Mouse (Mus musculus) ovary, postnatal 36 days (tissue): ENCODE measurements around the gene Stx11.

Experiments
- DNase-seq: peaks from one replicate; pipeline ENCODE4 v3.0.0; 2022; ENCODE audit warnings: low spot score, mixed read lengths

Gene Stx11

DNA sequence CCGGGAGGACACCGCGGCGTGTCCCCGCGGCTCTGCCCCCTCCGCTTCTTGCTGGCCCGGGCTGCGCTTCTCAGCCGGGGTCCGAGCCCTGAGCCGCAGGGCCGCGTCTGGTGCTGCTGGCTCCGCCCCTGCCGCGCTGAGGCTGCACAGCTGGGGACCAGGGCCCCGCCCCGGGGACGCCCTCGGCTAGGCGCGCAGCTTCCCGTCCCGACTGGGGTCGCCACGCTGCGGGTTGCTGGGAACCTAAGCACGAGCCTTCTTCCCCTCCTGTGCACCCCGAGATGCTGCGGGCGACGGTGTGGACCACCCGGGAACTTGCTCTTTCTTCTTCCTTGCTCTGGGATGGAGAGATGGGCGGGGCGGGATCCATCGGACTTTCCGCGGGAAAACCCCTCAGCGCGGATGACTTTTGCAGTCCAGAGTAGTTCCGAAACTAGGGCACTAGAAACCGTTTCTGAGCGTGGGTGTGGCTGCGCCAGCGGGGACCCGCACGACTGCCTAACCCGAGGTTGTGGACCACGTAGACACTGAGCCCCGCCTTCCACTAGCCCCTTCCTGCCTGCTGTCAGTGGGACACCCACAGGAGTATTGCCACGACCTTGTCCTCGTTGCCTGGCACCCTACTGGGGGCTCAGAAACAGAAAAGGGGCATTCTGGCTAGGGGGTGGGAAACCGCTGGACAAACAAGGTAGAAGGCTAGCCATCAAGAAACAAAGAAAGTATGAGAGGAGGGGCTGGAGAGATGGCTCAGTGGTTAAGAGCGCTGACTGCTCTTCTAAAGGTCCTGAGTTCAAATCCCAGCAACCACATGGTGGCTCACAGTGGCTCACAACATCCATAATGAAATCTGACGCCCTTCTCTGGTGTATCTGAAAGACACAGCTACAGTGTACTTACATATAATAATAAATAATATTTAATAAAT, at the start of gene Stx11:
Stx11 (minus strand) TSS at position 148 of the 925 bp plus-strand sequence.
- DNase-seq = peak; percentile 62

DNA sequence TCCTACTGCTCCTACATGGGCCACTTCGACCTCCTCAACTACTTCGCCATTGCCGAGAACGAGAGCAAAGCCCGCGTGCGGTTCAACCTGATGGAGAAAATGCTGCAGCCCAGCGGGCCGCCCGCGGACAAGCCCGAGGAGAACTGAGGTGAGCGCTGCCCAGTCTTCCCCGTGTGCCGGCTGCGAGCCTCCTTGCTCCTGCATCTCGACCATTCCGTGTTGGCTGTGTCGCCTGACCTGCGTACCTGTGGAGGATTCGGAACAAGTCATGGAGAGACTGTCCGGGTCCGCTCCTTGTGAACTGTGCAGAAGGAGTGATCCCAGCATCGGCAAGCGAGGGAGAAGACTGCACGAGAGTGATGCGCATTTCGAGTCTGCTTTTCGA, 44.6 kb upstream of the Stx11 start:
- DNase-seq = no peak

DNA sequence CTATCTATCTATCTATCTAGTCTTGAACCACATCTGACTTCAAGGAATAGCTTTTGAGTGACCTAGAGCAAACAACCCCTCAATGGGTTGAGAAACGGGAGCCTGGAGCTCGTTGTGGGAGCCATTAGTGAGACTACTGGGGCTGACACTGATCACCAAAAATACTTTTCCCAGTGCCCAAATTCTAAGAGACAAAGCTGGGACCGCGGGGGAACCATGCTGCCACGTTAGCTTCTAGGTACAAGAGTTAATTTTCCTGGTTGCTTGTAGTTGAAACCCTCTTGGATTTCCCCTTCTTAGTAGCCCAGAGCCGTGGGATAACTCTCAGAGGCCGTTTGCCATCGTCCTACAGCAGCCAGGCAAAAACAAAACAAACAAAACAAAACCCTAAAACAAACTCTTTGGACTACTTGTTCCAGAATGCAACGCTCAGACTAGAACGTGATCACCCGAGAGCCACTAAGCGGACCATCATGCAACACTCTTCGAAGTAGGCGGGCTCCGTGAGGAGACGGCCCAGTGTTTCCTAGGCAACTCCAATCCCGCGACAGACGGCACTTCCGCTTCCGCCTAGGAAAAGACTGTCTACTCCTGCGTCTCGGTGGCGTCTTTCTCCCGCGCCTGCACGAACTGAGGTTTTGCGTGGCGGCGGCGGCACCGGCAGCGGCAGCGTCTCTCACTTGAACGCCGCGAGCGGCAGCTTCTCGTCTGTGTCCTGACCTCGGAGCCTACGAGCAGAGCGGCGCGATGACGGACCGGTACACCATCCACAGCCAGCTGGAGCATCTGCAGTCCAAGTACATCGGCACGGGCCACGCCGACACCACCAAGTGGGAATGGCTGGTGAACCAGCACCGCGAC, 44.0 kb upstream of the Stx11 start:
- DNase-seq = peak; percentile 90

DNA sequence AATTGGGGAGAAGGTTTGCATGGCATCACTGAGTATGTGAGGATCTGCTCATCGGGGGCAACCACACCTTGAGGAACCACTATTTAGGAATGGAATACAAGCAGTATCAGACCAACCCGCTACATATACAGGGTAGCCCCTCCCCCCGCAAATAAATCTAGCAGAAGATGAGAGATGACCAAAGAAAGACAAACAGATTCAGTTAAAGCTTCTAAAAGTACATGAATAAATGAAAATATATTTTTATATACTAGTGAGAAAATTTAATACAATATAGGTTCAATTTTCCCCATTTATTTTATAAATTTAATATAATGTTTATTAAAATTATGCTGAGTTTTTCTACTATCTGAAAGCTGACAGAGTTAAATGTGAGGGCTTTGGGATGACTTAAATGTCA, 40.9 kb upstream of the Stx11 start, which contains the start of gene Sf3b5:
Sf3b5 (plus strand) TSS at position 301 of the 400 bp plus-strand sequence.
- no peak for DNase-seq

DNA sequence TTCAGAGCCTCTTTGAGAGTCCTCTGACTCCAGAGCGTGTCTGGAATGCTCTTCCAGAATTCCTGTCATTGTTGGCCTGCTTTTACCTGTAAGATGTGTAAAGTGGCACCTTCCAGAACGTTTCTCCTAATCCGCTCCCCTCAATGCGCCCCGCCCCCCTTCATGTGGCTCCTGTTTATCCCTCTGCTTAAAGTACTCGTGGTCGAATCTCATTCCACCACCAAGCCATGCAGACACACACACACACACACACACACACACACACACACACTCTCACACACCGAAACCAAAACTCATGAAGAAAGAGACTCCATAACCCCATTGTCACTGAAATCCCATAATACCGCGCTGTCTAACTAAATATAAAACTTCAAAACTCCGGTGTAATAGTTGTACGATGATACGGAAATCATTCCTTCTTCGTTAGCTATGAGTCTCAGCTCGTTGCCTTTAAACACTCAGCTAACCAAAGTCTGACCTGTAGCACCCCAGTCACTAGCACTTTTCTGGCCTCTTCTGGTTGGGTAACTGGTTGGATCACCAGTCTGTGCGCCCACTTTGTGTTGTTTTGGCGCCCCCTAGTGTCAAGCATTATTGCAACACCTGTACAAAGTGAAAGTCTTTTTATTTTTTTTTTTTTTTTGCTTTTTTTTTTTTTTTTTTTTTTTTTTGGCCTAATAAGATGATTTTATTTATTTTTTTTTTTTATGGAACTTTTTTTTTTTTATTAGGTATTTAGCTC, 32.8 kb upstream of the Stx11 start:
- DNase-seq = peak; percentile 67

DNA sequence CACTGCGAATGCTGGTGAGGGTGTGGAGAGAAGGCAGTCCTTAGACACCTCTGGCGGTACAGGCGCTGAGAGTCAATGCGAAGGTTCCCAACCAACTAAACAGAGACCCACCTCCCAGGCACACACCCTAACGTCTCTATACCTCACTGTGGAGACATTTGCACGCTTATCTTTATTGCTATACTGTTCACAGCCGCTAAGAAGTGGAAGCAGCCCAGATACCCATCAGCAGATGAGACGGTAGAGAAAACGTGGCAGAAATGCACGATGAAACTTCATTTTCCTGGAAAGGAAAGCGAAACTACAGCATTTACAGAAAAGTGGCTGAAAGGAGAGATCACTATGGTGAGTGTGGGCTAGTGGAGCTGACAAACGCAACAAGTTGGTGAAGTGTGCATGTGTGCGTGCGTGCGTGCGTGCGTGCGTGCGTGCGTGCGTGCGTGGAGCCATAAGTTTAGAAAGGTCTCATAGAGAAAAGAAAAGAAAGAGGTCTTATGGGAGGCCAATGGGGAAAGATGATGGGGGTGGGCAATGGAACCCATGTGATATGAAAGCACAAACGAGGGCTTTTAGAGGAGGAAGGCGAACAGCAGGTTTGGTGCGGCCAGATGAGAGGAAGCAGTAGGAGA, 29.4 kb upstream of the Stx11 start:
- DNase-seq = no peak

DNA sequence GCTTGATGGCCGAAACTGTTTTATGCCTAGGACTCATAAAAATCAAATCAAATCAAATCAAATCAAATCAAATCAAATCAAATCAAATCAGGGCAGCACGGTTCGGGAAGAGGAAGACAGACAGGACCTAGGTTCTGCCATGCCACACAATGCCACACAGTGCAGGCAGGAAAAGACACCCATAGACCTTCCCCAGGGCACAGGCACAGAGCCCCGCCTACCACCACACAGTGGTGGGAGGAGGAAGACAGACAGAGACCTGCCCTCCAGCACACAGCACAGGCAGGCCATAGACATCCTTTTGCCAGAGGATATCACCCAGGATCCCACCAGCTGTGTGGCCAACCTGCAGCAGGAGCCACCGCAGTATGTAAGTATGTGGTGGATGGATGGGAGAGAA, 27.9 kb upstream of the Stx11 start:
- no peak for DNase-seq

DNA sequence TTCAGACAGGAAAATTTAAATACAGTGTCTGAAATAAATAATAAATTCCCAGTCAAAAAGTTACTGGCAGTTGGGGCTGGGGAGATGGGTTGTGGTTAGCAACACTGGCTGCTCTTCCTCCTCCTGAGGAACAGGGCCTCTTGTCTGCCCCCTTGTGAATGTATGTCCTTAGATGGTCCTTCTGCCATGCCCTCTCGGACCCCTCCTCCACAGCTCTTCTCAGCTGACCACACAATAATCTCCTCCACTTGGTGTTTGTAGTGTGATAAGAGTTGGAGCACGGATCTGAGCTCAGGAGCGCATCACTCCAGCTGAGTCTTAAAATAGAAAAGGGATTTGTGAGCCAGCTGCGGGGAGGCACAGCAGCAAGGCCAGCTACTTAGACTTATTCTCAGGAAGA, 22.8 kb upstream of the Stx11 start:
- no peak for DNase-seq

DNA sequence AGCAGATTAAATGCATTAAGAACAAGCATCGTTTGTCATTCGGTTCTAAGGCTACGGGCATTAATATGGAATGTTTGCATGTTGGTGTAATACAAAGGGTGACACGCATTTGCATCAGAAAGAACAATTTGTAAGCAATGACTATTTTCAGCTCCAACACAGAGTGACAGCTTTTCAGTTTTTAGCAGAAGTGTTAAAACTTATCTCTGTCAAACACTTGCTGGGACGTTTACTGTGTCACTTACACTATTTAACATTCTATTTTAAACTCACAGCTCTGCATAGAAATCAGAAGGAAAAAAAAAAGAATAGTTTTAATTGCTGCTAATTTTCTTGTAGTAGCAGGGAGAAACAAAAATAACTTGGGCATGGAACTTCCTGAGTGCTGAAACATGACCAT, 22.4 kb upstream of the Stx11 start:
- no peak for DNase-seq

DNA sequence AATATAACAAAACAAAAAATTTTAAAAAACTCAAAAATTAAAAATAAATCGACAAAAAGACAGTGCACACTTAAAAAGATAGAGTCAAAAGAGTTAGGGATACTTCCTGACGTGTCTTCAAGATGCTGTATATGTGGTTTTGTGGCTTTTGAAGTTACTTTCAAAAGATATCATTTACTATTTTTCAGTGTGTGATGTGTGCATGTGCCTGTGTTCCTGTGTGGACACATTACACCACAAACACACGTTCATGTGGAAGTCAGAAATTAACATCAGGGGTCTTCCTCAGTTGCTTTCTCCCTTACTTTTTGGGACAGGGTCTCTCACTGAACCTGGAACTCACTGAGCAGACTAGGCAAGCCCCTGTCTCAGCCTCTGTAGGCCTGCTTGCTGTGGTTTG, 20.9 kb upstream of the Stx11 start:
- no peak for DNase-seq

DNA sequence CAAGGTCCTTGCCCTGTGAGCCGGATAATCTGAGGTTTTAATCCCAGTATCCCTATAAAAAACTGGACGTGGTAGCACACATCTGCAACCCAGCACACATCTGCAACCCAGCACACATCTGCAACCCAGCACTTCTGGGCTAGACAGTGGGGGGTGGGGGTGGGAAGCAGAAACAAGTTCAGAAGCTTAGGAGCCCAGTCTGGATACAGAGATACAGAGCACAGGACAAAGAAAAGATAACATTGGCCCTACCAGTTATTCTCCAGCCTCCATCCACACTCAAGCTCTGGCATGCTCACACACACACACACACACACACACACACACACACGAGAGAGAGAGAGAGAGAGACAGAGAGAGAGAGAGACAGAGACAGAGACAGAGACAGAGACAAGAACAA, 19.4 kb upstream of the Stx11 start:
- DNase-seq = no peak

DNA sequence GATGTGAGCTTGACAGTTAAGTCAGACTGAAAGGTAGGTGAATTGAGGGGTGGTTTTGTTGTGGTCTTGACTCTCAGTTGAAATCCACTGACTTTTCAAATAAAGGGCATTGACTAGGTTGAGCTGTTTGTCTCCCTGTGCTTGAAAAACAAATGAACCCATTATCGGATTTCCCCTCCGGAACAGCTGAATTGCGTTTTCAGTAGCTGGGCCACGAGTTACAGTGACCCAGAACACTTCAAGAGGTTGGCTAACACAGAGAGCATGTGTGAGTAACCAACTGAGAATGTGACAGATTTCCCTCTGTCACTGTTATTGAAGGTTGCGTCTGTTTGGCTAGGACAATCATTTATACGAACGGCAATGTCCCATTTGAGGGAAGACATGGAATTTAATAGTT, 17.0 kb upstream of the Stx11 start:
- no peak for DNase-seq

DNA sequence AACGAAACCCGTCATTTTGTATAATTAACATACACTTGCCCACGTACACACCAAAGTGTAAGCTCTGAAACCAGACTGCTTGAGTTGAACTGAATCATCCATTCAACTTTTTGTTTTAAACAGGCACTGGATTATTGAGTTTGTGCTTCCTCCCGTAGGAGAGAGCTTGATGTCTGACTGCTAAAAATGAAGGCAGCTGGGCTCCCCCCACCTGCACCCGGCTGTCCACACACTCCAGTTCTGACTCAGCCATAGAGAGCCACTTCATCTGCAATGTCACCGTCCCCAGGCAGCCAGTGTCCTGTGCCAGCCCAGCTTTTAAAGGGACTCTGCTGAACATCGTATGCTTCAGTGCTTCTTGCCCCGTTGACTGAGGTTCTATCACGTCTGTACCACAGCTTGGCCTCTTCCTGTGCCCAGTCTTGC, 13.7 kb upstream of the Stx11 start:
- no peak for DNase-seq

DNA sequence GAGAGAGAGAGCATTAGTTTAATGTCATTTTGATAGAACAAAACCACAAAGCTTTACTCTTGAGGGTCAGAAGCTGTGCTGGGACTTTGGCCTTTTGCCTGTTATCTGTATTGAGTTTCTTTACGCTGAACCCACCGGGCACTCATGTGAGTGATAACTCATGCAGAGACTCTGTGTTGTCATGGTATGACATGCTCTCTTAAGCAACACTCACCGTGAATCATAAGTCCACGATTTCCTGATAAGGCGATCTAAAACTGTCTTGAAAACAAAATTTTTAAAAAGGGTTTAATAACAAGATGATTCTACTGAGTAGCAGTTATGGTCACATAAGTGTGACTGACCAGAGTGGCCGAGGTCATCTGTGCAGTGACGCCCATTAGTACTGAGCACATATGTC, 12.5 kb upstream of the Stx11 start:
- no peak for DNase-seq

DNA sequence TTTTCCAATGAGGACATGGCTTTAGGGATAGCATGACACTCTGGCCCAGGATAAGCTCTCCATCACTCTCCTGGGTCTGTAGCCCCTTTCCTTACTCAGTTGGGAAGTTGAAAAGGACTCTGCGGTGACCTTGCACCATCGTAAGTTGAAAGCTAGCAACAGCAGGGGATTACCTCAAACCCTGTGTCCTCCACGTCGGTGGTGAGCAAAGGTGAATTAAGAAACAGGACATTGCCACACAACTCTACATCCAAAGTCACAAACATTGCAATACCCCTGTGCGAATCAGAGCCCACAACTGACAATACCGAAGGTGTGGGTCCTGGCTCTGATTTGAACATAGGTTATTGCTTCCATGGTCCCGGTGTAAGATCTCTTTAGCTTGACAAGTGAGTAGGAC, 11.9 kb upstream of the Stx11 start:
- no peak for DNase-seq

DNA sequence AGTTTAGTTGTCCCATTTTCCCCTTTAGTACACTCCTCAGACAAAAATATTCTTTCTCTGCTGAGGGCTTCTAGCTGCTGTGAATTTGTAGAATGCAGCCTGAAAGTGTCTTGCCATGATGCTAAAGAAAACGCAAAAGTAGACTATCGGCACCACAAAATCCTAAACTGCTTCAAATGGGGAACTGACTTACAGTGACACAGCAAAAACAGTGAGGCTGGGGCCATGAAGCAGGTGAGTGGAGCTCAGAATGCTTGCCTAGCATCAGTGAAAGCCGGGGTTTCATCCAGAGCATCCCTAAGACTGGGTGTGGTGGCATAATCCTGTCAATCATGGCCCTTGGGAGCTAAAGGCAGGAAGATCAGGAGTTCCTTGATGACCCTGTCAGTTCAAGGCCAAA, 11.4 kb upstream of the Stx11 start:
- no peak for DNase-seq

DNA sequence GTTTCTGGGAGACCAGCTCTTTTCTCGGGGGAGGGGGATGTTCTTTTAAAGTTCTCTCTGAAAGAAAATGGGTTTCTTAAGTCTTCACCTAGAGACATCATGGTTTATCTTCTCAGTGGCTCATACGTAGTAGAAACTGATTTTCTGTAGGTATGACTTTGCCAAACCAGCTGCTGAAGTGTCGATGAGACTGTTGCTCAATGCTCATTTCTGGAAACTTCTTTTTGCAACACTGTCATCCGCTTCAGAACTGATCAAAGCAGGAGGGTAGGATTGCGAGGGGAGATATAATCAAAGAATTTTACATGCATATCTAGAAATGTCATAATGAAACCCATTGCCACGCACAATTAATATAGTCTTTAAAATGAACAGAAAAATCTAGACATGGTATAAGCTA, 10.5 kb upstream of the Stx11 start:
- DNase-seq = no peak

DNA sequence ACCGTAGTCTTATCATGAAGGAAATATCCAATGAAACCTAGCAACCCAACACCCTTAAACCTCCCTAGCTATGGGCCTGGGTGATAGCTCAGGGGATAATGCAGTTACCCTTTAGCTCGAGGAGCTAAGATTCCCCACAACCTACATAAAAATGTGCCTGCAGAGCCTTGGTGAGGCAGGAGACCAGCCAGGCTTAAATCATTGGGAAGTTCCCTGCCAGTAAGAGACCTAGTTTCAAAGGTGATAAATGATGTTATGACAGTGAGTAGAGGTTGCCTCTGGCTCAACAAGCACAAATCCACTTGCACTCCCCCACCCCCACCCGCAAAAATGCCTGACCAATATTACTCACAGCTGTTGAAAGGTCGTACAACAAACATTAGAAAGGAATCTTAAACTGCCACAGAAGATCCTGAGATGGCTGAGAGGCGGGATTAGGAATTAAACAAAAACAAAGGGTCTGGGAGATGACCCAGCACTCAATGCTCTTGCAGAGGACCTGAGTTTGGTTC, 1.6 kb upstream of the Stx11 start:
- no peak for DNase-seq

DNA sequence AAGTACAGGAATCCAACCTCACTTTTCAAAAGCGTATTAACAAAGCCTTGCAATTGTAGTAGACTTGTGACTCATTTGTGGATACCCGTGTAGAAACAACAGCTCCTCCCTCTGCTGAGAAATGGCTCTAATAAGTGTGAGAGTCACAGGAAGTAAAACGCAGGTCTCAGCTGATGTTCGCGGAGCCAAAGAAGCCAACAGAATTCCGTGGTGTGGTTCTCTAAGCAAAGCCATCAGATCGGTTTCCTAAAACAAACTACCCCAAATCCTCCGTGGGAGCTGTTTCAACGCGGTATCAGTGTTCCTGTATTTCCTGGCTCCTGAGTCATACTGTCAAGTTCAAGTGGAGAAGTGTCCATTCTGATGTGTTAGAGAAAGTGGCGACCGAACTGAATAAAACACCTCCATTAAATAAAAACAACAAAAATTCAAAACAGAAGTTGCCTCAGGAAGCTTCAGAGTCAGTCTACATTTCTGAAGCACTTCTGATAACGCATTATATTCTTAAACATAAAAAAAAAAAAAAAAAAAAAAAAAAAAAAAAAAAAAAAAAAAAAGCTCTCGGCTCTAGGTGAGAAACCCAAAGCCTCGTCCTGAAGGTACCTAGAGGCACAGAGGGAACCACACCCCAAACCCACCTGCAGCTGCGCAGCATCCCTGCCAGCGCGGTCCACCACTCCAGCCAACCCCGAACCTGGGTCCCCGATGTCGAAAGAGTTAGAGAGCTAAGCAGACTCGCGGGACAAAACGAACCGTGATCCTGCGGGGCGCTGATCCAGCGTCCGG, 543 bp downstream of the Stx11 start:
- no peak for DNase-seq

DNA sequence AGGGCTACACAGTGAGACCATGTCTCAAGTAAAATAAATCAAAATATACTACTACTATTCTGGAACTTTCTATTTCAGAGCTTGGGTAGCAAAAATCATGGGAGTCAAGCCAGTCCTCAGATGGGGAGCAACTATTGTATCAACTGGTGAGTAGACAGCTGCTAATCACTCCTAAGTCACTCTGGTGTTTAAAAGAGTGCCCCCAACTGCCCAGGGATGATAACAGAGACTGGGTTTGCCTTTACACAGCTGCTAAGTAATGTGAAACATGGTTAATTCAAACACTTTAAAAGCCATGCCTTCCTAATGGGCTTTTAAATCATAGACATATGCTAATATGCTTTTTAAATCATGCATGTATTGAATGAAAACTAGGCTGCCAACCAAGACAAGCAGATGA, 1.9 kb downstream of the Stx11 start:
- no peak for DNase-seq

DNA sequence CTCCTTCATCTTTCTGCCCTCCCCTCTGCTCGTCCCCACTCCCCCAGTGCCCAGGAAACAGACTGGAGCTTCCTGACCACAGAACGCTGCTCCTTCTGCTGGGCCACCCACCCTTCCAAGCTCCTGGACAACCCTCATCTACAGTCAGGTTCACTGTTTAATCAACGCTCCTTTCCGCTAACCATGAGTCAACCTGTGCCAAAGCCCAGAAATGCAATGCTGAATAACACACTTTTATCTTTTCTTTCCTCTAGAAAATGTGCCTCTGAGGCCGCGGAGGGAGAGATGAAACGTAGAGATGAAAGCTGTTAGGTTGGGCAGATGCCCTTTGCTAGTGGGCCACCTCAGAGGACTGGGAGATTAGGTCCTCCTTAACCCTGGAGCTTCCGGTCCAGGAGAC, 2.6 kb downstream of the Stx11 start:
- DNase-seq = no peak
